In the genomic region with DNA sequence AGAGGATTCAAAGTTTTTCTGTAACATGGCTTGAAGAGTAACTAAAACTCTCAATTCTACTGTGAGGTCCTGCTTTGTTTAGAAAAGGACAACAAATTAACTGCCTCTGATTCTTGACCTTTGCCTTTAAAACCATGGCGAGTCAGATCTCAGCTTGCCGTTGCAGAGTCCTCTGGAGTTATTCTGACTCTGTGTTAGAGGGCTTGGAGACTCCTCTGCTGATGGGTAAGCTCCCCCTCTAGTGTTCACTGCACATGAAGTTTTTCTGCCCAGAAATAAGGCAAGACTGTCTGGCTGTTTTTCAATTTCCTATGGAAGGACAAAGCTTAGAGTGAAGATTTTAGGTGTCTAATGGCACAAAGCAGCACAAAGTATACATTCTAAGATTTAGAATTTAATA, we compare ENCODE assay signal across 9 mouse cellular contexts.
DNase-seq lines count a peak whose midpoint lies in the region; ATAC-seq and TF ChIP-seq lines count a peak whose summit lies in the region.
"Had no signal": no experiment of that assay in that cellular context is flagged by ENCODE, and none has a peak within 500 bp of the region (broad histone marks: within the 10 kb centered on the region; RNA-seq: fewer than 3 reads in every experiment).

No protein-coding gene starts in this region.

- WGBS in forebrain, embryonic 13.5 days, result 3% methylated on average over 2 of the region's 2 CpGs

- TF ChIP-seq CTCF in left cerebral cortex, adult 2 months (IDR thresholded peaks at IDR 0.05), result peak; percentile 53

- no peaks in the 10 kb centered on the region for H3K27me3 ChIP-seq in forebrain, embryonic 13.5 days

- H3K4me3 ChIP-seq in left cerebral cortex, adult 2 months, result no peak overlapping the region
- H3K4me3 ChIP-seq in forebrain, embryonic 13.5 days, result no peak overlapping the region
- H3K4me3 ChIP-seq: myocyte had no signal

- H3K9ac ChIP-seq in forebrain, embryonic 13.5 days, result no peak overlapping the region

- peak; percentile 81; the same call in 1 of the 2 replicates for ATAC-seq in forebrain, embryonic 13.5 days

- no peak for DNase-seq in left cerebral cortex, adult 2 months (ENCODE audit: extremely low spot score in 1 of 2, low spot score in 2 of 2)
- DNase-seq in left cerebral cortex, postnatal 36 days (ENCODE audit: low spot score in 2 of 2), result no peak
- peak; percentile 70 for DNase-seq in adipocyte (ENCODE audit: low spot score)
- peak; percentile 43 for DNase-seq in mesoderm, embryonic 11.5 days (ENCODE audit: low read depth, low spot score)
- DNase-seq in thymus, postnatal 0 days (ENCODE audit: low spot score), result no peak
- DNase-seq in spleen, adult 12 weeks (ENCODE audit: low spot score), result no peak
- no peak for DNase-seq in spleen, postnatal 36 days (ENCODE audit: low spot score in 2 of 2)

- no peaks in the 10 kb centered on the region for H3K36me3 ChIP-seq in forebrain, embryonic 13.5 days (ENCODE audit: poor library complexity, severe bottlenecking)

- H3K27ac ChIP-seq in left cerebral cortex, adult 2 months, result no peak overlapping the region
- no peak overlapping the region for H3K27ac ChIP-seq in forebrain, embryonic 13.5 days

- no peaks in the 10 kb centered on the region for H3K4me1 ChIP-seq in forebrain, embryonic 13.5 days

- H3K4me2 ChIP-seq in forebrain, embryonic 13.5 days, result no peak overlapping the region

- no peaks in the 10 kb centered on the region for H3K9me3 ChIP-seq in forebrain, embryonic 13.5 days (replicated peaks)

- intact Hi-C loops in left cerebral cortex, adult 2 months (cut with DNase I), result loop anchor here (5.0 kb wide), 1 partner anchor 1083 kb away; no protein-coding TSS in a partner anchor
- intact Hi-C loops in left cerebral cortex, postnatal 36 days (cut with DNase I), result no loop called here

Comparison
In these comparisons a context has a peak if more than half of its experiments do, and no peak if none do; other contexts are left out.
1. DNase-seq: peak in adipocyte (single experiment) and mesoderm, embryonic 11.5 days (single experiment); none in left cerebral cortex, adult 2 months (0 of 2), left cerebral cortex, postnatal 36 days (0 of 2), thymus, postnatal 0 days (single experiment), spleen, adult 12 weeks (single experiment) and spleen, postnatal 36 days (0 of 2).